Mouse (Mus musculus) adrenal gland, adult 18-20 months (tissue): ENCODE data around the gene Klf5. TPM values are rescaled to one million over a fixed set of nuclear protein-coding genes. Genes with fewer than 3 reads are reported as not detected.

Experiments used
- DNase-seq, 2 experiments: peaks; one replicate each; pipeline ENCODE4 v3.0.0; 2021 to 2022; ENCODE audit warnings: low spot score in 2 of 2
- total RNA-seq, 2 experiments: library from RNA; stranded (reverse); gene quantifications; 1 replicate in 1 of 2; 2 replicates in 1 of 2; pipeline ENCODE4 v1.2.3; 2021

The Klf5 gene
- total RNA-seq, 2 experiments from 2014 or later = 5.3 to 8.0 TPM

GRCm38 (mm10) chr14:99306410-99306809 lies 7.9 kb downstream of the Klf5 start:
- no peak for DNase-seq

- DNase-seq = no peak
These were observed 11.1 kb downstream of the Klf5 start for GRCm38 (mm10) chr14:99309606-99310005.

- no peak for DNase-seq
These were observed 11.9 kb downstream of the Klf5 start for GRCm38 (mm10) chr14:99310358-99310757.

GRCm38 (mm10) chr14:99313062-99313461 lies 14.6 kb downstream of the Klf5 start:
- no peak for DNase-seq

- no peak for DNase-seq
These were observed 17.8 kb downstream of the Klf5 start for GRCm38 (mm10) chr14:99316275-99316674.

GRCm38 (mm10) chr14:99320736-99321135 lies 22.2 kb downstream of the Klf5 start:
- DNase-seq = no peak

- no peak for DNase-seq
These were observed 24.9 kb downstream of the Klf5 start for GRCm38 (mm10) chr14:99323376-99323775.

- DNase-seq = no peak
These were observed 26.0 kb downstream of the Klf5 start for GRCm38 (mm10) chr14:99324523-99324922.

- DNase-seq = no peak
These were observed 27.3 kb downstream of the Klf5 start for GRCm38 (mm10) chr14:99325597-99326472.

- DNase-seq = no peak
These were observed 38.1 kb downstream of the Klf5 start for GRCm38 (mm10) chr14:99336598-99336997.

- DNase-seq = no peak
These were observed 40.5 kb downstream of the Klf5 start for GRCm38 (mm10) chr14:99339021-99339420.

- DNase-seq = no peak
These were observed 41.4 kb downstream of the Klf5 start for GRCm38 (mm10) chr14:99339681-99340522.

GRCm38 (mm10) chr14:99340703-99341102 lies 42.2 kb downstream of the Klf5 start:
- no peak for DNase-seq

GRCm38 (mm10) chr14:99348175-99348764 lies 49.8 kb downstream of the Klf5 start:
- DNase-seq = no peak

GRCm38 (mm10) chr14:99349606-99350005 lies 51.1 kb downstream of the Klf5 start:
- no peak for DNase-seq

GRCm38 (mm10) chr14:99352989-99353388 lies 54.5 kb downstream of the Klf5 start:
- no peak for DNase-seq

- DNase-seq = no peak
These were observed 55.6 kb downstream of the Klf5 start for GRCm38 (mm10) chr14:99354046-99354445.

- no peak for DNase-seq
These were observed 56.5 kb downstream of the Klf5 start for GRCm38 (mm10) chr14:99354761-99355609.

GRCm38 (mm10) chr14:99355610-99355870 lies 57.0 kb downstream of the Klf5 start:
- no peak for DNase-seq

- DNase-seq = no peak
These were observed 64.5 kb downstream of the Klf5 start for GRCm38 (mm10) chr14:99362956-99363355.
